Mouse (Mus musculus): ENCODE measurements at regions not wholly inside any gene's neighbourhood (a gene's known extent, or its start where the extent isn't known, plus 50 kb on each side); places are given as distances from the start of the nearest gene placed in this dataset.

- DNase-seq (ENCODE audit: low read depth, low spot score): peak; percentile 20
These were observed 642.1 kb upstream of the A830018L16Rik start for GRCm38 (mm10) chr1:10771793-10772192.

- peak; percentile 28 for DNase-seq (ENCODE audit: low read depth, low spot score)
These were observed 619.7 kb upstream of the A830018L16Rik start for GRCm38 (mm10) chr1:10794074-10794783.

DNA sequence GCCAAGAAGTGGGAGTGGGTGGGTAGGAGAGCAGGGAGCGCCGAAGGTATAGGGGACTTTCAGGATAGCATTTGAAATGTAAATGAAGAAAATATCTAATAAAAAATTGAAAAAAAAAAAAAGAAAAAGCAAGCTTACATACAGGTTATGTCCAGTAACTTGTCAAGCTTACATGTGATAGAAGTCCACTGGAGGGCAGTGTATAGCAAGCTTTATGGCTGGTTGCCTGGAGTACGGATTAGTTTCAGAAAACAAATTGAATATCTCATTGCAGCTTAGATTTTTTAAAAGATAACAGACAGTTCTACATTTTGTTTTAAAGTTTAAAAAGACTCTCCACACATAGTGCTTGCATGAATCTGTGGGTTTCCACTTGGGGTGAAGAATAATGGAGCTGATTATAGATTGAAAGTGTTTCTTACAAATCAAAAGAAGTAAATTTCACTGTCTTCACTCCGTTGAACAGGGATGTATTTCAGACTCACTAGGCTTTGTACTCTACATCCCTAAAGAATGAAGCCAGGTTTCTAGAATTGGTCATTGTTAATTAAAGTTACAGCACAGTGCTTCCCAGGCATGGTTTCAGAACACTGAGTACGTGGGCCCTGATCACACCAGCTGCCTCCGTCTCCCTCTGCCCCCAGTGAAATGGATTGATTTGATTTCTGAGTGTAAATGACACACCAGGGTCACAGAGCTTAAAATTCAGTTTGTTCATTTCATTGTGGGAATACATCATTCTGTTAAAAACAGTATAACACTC, 578.1 kb upstream of the A830018L16Rik start:
- peak; percentile 76 for DNase-seq (ENCODE audit: low read depth, low spot score)

DNA sequence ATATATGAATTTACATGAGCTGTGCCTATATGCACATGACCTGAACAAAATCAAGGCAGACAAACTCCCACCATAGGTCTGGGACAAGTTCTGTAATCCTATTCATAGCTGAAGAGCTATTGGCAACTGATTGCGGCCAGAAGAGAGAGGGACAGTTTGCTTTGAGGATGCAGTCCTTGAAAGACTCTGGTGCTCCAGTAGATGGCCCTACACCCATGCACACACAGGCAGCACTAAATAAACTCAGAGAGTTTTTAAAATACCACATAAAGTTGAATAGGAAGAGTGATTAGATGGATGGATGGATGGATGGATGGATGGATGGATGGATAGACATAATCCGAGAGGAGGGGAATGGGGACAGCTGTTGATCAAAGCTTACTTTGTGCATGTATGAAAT, 576.7 kb upstream of the A830018L16Rik start:
- DNase-seq (ENCODE audit: low read depth, low spot score): peak; percentile 41

DNA sequence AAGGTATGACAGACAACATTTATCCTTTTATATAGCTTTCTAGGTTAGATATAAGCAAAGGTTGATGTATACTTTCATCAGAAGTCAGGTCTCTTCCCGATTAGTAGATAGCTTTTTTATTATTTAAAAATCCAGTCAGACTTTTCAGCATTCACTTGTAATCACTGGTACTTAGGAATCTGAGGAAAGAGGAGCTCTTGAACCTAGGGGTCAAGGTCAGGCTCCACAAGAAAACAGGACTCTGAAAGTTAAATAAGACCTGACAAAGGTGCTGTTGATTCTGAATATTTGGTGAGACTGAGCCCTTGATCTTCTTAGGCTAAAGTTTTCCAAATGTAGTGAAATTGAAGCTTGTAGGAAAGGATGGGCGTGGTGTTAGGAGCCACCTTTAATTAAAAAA, 561.0 kb upstream of the A830018L16Rik start:
- no peak for DNase-seq (ENCODE audit: low read depth, low spot score)

DNA sequence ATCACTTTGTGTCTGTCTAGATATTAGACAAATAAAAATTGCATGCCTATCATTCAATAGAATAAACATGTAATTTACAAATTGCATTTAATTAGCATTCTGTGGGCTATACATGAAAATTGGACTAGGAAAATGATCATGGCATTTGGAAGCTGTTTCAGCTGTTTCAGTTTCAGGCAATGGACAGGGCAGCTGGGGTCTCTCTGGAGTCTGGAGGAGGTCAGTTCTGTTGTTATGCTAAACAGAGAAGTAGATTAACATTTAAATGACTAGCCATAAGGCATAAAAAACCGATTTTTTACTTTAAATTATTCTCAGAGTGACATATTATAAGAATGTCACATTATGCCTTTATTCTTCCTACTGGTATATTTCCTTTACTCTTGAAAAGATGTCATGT, 559.4 kb upstream of the A830018L16Rik start:
- no peak for DNase-seq (ENCODE audit: low read depth, low spot score)

GRCm38 (mm10) chr1:10871163-10871853, 542.6 kb upstream of the A830018L16Rik start:
- peak; percentile 36 for DNase-seq (ENCODE audit: low read depth, low spot score)

DNA sequence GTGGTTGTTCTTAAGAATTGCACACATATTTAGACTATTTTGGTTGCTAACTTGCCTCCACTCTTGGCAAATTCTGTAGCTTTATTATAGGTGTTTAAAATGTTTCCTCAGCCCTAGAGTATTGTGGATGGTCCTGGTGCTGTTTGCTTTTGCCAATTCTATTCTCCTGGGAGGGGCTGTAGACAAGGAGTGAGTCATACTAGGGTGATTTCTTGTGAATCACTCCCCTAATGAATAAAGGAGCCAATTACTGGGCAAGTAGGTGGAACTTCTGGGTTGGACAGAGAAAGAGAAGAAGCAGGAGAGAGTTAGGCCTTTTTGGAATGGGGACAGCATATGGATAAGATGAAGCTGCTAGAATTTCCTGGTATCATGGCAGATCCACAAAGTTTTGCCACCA, 541.6 kb upstream of the A830018L16Rik start:
- peak; percentile 28 for DNase-seq (ENCODE audit: low read depth, low spot score)

GRCm38 (mm10) chr1:10872726-10873125, 541.2 kb upstream of the A830018L16Rik start:
- no peak for DNase-seq (ENCODE audit: low read depth, low spot score)

DNA sequence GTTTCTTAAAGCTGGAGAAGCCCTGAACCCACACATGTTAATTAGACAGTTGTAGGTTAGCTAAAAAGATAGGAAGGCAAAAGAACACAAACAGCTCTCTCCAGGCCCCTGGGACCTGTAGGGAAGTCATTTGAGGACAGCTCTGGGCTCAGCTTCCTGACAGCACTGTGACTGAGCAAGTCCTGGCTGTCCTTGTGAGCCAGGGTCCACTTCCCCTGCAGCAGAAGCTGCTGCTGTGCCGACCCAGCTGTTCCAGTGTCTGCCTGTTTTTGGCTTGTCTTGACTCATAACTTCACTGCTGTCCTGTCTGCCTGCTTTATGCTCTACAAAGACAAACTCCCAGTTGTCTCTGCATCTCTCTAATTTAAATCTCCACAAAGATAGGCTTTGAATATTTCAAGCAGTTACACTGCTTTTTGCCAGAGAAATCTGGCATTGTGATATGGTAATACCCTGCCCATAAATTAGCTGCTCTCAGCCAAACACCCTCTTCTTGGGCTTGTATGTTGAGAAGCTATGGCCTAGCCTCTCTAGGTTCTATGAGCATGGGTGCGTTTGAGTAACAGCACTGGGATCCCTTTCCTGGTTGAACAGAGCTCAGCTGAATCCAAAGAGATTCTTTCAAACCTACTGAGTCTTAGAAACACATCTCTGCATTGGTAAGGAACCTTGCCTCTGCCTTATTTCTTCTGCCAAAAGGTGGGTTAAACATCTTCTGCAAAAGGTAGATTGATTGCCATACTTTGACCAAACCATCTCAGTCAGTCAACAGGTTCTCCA, 536.3 kb upstream of the A830018L16Rik start:
- DNase-seq (ENCODE audit: low read depth, low spot score): peak; percentile 44

- no peak for DNase-seq (ENCODE audit: low read depth, low spot score)
These were observed 535.6 kb upstream of the A830018L16Rik start for GRCm38 (mm10) chr1:10878221-10878760.

- DNase-seq (ENCODE audit: low read depth, low spot score): peak; percentile 57
These were observed 533.7 kb upstream of the A830018L16Rik start for GRCm38 (mm10) chr1:10880026-10880727.

DNA sequence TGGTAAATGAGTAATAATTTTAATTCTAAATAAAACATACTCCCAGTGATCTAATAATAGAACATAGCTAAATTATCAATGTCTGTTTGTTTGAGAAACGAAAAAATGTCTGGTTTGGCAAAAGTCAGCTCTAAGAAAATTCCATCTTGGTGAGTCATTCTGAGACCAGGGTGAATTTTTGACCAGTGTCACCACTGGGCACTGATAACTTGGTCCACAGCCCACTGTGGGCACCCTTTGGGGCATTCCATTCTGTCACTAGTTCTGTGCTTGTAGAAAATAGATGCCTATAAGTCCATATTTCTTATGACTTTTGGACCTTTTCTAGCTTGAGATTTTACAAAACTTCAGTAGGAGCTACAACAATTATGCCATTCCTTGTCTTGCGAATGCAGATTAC, 515.1 kb upstream of the A830018L16Rik start:
- DNase-seq (ENCODE audit: low read depth, low spot score): no peak

- no peak for DNase-seq (ENCODE audit: low read depth, low spot score)
These were observed 511.2 kb upstream of the A830018L16Rik start for GRCm38 (mm10) chr1:10902721-10903120.

DNA sequence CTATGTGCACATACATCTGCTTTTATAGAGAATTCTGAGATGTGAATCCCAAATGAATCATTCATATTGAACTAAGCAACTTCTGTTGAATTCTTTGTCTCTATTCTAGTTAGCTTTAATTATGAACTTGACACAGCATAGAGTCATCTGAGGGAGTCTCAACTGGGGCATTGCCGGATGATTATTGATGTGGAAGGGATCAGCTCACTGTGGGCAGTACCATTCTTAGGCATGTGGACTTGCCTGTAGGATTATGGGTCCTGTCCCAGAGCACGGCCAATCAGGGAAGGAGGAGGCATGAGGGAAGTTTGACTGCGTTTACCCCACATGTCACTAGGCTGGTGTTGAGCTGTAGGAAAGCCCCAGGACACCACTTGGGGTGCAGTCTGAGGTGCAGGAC, 493.9 kb upstream of the A830018L16Rik start:
- no peak for DNase-seq (ENCODE audit: low read depth, low spot score)

- no peak for DNase-seq (ENCODE audit: low read depth, low spot score)
These were observed 481.4 kb upstream of the A830018L16Rik start for GRCm38 (mm10) chr1:10932378-10933077.

GRCm38 (mm10) chr1:10933206-10933605, 480.7 kb upstream of the A830018L16Rik start:
- no peak for DNase-seq (ENCODE audit: low read depth, low spot score)

GRCm38 (mm10) chr1:10938436-10938835, 475.5 kb upstream of the A830018L16Rik start:
- DNase-seq (ENCODE audit: low read depth, low spot score): no peak

DNA sequence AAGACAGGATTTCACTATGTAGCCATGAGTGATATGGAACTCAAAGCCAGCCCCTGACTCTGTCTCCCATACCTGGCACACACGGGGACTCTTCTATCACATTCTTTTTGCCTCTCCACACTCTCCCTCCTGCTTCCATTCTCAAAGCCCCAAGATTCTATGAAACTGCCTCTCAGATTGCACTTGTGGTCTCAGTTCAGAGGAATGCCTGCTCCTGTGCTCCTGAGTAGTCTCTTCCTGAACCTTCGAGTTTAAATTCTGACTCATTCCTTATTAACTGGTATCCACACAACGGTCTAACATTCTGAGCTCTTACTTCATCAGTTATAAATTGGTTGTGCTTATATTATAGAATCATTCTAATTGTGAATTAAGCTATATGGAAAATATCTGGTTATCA, 473.6 kb upstream of the A830018L16Rik start:
- no peak for DNase-seq (ENCODE audit: low read depth, low spot score)

GRCm38 (mm10) chr1:10942979-10943378, 470.9 kb upstream of the A830018L16Rik start:
- DNase-seq (ENCODE audit: low read depth, low spot score): peak; percentile 37

Data from brain, adult 2 months (tissue).